Mouse (Mus musculus): ENCODE data around the gene Slc25a34.

- TF ChIP-seq CTCF (IDR thresholded peaks at IDR 0.05; ENCODE audit: control insufficient read depth, insufficient read depth, low read length), result no peak
- no peak for TF ChIP-seq POLR2A (IDR thresholded peaks at IDR 0.05; ENCODE audit: borderline replicate concordance, control insufficient read depth, low read depth, low read length)
Measured at GRCm38 (mm10) chr4:141658846-141659484, 35.3 kb upstream of the Slc25a34 start.

Data from bone marrow, adult 2 months (tissue).